Mouse (Mus musculus) hindbrain, embryonic 15.5 days (tissue): ENCODE measurements around the gene Igf1r. TPM values are rescaled to one million over a fixed set of nuclear protein-coding genes. Genes with fewer than 3 reads are reported as not detected.

Experiments
- ATAC-seq: fragments of 200-750 bp; cut with Nextera tagmentation; 2 replicates; pipeline ENCODE4 v1.8.0; 2017; ENCODE audit warnings: low read depth, moderate number of reproducible peaks, moderate TSS enrichment; ENCODE audit not compliant: low FRiP score
- H3K27ac ChIP-seq: fragments of 300-500 bp; sonication (generic); replicated peaks from 2 replicates; pipeline ENCODE4 v1.5.1; 2015; ENCODE audit warnings: mild to moderate bottlenecking, inconsistent platforms
- H3K27me3 ChIP-seq: fragments of 300-500 bp; sonication (generic); 2 replicates; pipeline ENCODE4 v1.6.1; 2015; ENCODE audit warnings: control low read depth, inconsistent platforms
- H3K36me3 ChIP-seq: fragments of 300-500 bp; sonication (generic); 2 replicates; pipeline ENCODE4 v1.6.1; 2015; ENCODE audit warnings: control low read depth, inconsistent platforms
- H3K4me1 ChIP-seq: fragments of 300-500 bp; sonication (generic); replicated peaks from 2 replicates; pipeline ENCODE4 v1.6.1; 2015; ENCODE audit warnings: control low read depth, inconsistent platforms
- H3K4me2 ChIP-seq: fragments of 300-500 bp; sonication (generic); 2 replicates; pipeline ENCODE4 v1.6.1; 2015; ENCODE audit warnings: moderate library complexity, mild to moderate bottlenecking, inconsistent platforms
- H3K4me3 ChIP-seq: fragments of 300-500 bp; sonication (generic); 2 replicates; pipeline ENCODE4 v1.5.1; 2015; ENCODE audit warnings: mild to moderate bottlenecking, inconsistent platforms
- H3K9ac ChIP-seq: fragments of 300-500 bp; sonication (generic); 2 replicates; pipeline ENCODE4 v1.6.1; 2015; ENCODE audit warnings: inconsistent platforms
- H3K9me3 ChIP-seq: fragments of 300-500 bp; sonication (generic); 2 replicates; pipeline ENCODE4 v1.6.1; 2016; ENCODE audit warnings: control low read depth, inconsistent platforms
- WGBS: fragments of 180-500 bp; shearing (Covaris S2); methylation state at CpG from one replicate; pipeline ENCODE4 v1.1.7; 2015; 5-methylcytosine and 5-hydroxymethylcytosine counted together
- polyA plus RNA-seq: library from polyadenylated mRNA; unstranded; fragments of >200 nt; fragmentation: Nextera tagmentation; extraction: Ambion mirVana; gene quantifications from 2 replicates; pipeline ENCODE4 v1.2.1, GENCODE M21; 2015

The Igf1r gene
- polyA plus RNA-seq, 1 experiment from 2014 or later, result 22.8 TPM

DNA sequence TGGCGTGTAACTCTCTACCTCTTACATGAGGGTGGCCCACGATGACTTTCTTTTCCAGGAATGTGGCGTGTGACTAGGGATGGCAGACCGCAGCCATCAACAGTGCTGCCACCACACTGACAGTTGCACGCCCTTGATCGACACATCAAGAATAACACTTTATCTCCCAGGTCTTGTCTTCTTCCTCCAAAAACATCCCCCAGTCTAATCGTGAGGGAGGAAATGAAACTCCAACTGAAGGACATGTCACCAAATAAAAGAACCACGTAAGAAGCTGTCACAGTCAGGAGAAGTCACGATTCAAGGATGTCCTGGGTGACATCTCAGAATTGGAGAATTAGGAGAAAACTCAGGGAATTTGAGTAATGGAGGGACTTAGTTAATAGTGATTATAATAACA, 8.8 kb upstream of the Igf1r start:
- Histone ChIP-seq H3K9ac (no peak overlapping the region), H3K36me3 (no peaks in the 10 kb centered on the region), H3K4me1 (no peaks in the 10 kb centered on the region), H3K4me3 (no peak overlapping the region), H3K9me3 (no peaks in the 10 kb centered on the region), H3K27me3 (no peaks in the 10 kb centered on the region), H3K4me2 (no peak overlapping the region), H3K27ac (no peak overlapping the region)
- ATAC-seq, result no peak
- WGBS, result 88% methylated on average over 9 of the region's 9 CpGs

DNA sequence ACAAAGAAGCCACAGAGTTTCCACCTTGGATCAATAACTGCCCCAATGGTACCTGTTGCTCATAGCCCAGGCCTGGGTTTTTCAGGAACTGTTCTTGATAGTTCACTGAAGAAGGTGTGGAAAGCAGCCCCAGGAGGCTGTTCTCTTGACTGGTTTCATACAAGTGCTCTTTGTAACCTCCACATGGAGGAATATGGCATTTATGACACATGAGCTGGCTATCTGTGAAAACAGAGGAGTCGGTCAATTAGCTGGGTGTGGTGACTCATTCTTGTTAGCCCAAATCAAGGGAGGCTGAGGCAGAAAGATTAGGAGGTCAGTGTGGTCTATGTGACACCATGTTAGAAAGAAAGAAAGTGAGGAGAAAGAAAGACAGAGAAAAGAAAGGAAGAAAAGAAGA, 5.7 kb upstream of the Igf1r start:
- no peak overlapping the region for H3K4me3 ChIP-seq
- H3K36me3 ChIP-seq, result no peaks in the 10 kb centered on the region
- no peak for ATAC-seq
- H3K9ac ChIP-seq, result no peak overlapping the region
- 80% methylated on average over 1 of the region's 1 CpGs for WGBS
- H3K9me3 ChIP-seq, result no peaks in the 10 kb centered on the region
- no peak overlapping the region for H3K27ac ChIP-seq
- H3K4me2 ChIP-seq, result no peak overlapping the region
- no peaks in the 10 kb centered on the region for H3K4me1 ChIP-seq
- H3K27me3 ChIP-seq, result no peaks in the 10 kb centered on the region

DNA sequence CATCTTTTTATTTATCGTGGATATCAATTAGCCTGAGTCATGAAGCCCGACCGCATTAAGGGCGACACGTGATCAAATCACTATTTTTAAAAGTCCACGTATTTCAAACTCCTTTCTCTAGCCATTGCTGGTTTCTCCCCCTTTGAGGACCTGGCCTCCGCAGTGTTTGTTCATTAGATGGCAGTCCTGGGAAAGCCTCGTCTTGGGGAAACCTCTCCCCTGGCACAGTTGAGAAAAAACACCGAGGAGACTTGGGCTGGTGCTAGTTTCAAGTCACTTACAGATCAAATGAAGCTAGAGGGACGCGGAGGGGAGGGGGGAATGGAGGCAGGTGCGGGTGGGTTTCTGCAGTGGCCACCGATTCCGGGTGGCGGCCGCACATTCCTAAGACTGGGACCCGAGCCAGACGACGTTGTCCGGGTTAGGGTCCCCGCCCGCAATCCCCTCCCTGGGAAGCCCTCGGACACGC, 2.2 kb upstream of the Igf1r start:
- H3K27ac ChIP-seq, result peak overlapping the region; percentile 100
- WGBS, result 0% methylated on average over 24 of the region's 24 CpGs
- peak overlapping the region; percentile 78 for H3K4me3 ChIP-seq
- H3K36me3 ChIP-seq, result no peaks in the 10 kb centered on the region
- H3K27me3 ChIP-seq, result no peaks in the 10 kb centered on the region
- ATAC-seq, result no peak; the same call in 1 of the 2 replicates
- H3K4me2 ChIP-seq, result peak overlapping the region; percentile 84
- H3K4me1 ChIP-seq, result peaks cover 23% of the 10 kb centered on the region
- peak overlapping the region; percentile 70 for H3K9ac ChIP-seq
- H3K9me3 ChIP-seq, result no peaks in the 10 kb centered on the region

DNA sequence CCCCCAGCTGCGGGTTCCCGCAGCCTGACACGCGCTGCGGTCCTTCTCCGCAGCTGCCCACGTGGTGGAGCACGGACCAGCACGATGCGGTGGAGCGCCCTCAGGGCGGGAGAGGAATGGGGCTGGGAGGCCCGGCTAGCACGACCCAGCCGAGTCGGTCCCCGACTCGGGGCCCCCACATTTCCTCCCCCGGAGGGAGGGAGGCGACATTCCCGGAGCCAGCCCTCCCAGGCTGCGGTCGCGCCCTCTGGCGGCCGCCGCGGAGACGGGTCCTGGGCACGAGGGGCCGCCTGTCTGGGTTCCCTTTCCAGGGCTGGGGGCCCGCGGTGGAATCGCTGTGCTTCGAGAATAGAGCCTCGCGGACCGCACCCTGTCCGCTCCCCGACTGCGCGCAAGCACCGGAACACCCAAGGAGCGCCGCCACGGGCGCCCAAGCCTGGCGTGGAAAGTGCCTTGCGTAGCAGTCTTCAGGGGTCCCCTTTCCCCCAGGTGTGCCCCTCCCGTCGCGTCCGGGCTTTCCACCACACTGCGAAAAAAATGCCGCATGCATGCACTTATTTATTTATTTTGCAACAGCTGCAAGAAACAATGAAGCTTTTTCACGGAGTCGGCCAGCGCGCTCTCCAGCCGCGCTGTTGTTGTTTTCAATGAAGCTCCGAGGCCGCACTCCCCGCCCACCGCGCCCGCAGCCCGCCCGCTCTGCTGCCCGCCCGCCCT, 1.7 kb upstream of the Igf1r start:
- peaks cover 29% of the 10 kb centered on the region for H3K4me1 ChIP-seq
- peak overlapping the region; percentile 78 for H3K4me3 ChIP-seq
- H3K9me3 ChIP-seq, result no peaks in the 10 kb centered on the region
- ATAC-seq, result peak; percentile 85
- H3K4me2 ChIP-seq, result peak overlapping the region; percentile 84
- 1% methylated on average over 66 of the region's 71 CpGs for WGBS
- H3K27ac ChIP-seq, result peak overlapping the region; percentile 100
- H3K36me3 ChIP-seq, result no peaks in the 10 kb centered on the region
- H3K27me3 ChIP-seq, result no peaks in the 10 kb centered on the region
- peak overlapping the region; percentile 70 for H3K9ac ChIP-seq

DNA sequence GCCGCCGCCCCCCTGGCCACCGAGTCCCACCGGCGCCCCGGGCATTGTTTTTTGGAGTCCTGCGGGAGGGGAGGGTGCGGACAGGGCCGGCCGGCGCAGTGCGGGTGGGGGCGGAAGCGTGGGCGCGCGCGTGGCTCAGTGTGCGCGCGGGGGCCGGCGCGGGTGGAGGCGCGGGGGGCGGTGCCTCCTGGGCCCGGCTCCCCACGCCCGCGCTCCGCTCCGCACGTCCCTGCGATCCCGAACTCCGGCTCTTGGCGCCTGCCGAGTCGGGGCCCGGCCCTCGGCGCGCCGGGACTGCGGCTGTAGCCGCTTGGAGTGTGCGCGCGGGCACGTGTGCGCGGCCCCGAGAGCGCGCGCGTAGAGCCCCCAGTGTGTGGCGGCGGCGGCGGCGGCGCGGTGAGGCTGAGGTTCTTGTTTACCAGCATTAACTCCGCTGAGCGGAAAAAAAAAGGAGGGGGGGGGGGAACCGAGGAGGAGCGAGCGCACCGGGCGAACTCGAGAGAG, 1.0 kb upstream of the Igf1r start:
- under 1% methylated on average over 56 of the region's 73 CpGs for WGBS

DNA sequence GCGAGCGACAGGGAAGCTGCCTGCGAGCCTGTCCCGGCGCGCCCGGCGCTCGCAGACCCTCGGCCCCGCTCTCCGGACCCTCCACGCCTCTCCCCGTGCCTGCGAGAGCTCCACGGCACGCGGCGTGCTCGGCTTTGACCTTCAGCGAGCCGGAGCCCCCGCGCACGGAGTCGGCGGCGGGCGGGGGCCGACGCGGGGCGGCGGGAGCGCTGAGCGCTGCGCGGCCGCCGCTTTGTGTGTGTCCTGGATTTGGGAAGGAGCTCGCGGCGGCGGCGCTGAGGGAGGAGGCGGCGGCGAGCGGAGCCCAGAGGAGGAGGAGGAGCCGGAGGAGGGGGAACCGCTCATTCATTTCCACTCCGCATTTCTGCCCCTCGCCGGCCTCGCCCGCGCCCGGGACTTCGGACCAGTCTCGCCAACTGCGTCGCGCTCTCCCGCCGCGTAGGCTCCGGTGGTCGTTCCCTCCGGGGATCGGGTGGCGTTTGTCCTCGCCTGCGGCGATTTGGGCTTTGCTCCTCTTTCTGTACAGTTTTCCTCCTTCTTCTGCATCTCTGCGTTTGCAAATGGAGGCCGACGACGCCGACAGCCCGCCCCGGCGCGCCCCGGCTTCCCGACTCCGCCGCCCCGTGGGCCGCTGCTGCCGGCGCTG, 468 bp upstream of the Igf1r start:
- Histone ChIP-seq H3K4me1 (peaks cover 39% of the 10 kb centered on the region), H3K4me3 (peak overlapping the region; percentile 78), H3K4me2 (peak overlapping the region; percentile 84), H3K27ac (peak overlapping the region; percentile 100), H3K27me3 (no peaks in the 10 kb centered on the region), H3K9me3 (no peaks in the 10 kb centered on the region), H3K36me3 (no peaks in the 10 kb centered on the region), H3K9ac (peak overlapping the region; percentile 96)
- WGBS, result under 1% methylated on average over 81 of the region's 91 CpGs
- peak; percentile 23 for ATAC-seq

More for the DNA sequence above, 1.0 kb upstream of the Igf1r start:
- H3K9me3 ChIP-seq, result no peaks in the 10 kb centered on the region
- peaks cover 35% of the 10 kb centered on the region for H3K4me1 ChIP-seq
- peak overlapping the region; percentile 100 for H3K27ac ChIP-seq
- H3K27me3 ChIP-seq, result no peaks in the 10 kb centered on the region
- H3K9ac ChIP-seq, result peak overlapping the region; percentile 96
- ATAC-seq, result peak; percentile 80
- peak overlapping the region; percentile 84 for H3K4me2 ChIP-seq
- H3K4me3 ChIP-seq, result peak overlapping the region; percentile 78
- H3K36me3 ChIP-seq, result no peaks in the 10 kb centered on the region

DNA sequence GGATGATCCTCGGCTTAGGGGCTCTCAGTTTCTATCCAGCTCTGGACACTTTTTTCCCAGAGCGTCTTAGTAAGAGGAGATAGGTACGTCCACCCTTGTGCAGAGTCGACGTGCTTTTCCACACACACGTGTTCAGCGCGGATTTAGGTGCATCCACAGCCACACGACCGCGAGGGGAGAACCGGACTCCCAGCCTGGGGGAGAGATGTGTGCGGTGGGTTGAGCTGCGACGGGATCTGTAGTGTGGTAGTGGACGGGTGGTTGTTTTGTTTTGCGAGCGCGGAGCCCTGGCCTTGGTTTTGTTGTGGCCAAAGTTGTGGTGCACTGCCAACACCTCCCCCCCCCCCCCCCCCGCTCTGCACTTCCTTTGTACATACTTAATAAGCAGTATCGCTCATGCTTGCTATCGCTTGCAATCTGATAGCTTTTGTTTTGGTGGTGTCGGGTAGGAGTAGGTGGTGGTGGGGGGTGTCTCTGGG, 1.2 kb downstream of the Igf1r start:
- no peaks in the 10 kb centered on the region for H3K27me3 ChIP-seq
- H3K36me3 ChIP-seq, result no peaks in the 10 kb centered on the region
- H3K4me3 ChIP-seq, result peak overlapping the region; percentile 78
- H3K9ac ChIP-seq, result peak overlapping the region; percentile 96
- ATAC-seq, result no peak
- no peaks in the 10 kb centered on the region for H3K9me3 ChIP-seq
- H3K4me2 ChIP-seq, result peak overlapping the region; percentile 84
- H3K27ac ChIP-seq, result peak overlapping the region; percentile 4; the same call in 1 of the 2 replicates
- H3K4me1 ChIP-seq, result peaks cover 50% of the 10 kb centered on the region
- 0% methylated on average over 22 of the region's 23 CpGs for WGBS

DNA sequence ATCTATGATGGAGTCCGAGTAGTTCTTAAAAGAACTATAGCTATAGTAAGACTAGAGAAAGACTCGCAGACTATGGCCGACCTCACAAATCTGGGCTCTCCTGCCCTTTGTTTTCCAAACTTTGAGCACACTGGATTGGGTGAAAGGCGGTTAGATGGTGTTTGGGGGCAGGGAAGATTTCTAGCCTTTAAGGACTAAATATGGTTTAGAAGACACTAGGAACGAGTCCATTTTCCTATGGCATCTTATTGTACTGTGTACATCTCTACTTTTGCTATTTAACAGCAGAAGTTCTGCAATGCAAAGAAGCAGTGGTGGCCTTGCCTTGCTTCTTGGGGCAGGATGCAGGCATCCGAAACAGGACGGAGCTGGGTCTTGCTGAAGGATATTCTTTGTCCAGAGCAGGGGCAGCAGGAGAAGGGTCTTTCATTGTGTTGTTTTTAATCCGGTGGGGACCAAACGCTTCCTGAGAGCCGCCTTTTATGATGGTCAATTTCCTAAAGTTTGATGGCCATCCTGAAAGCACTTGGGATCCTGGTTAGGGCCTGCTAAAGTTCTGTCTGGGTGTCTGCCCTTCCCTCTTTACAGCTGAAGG, 2.1 kb downstream of the Igf1r start:
- Histone ChIP-seq H3K36me3 (no peaks in the 10 kb centered on the region), H3K9me3 (no peaks in the 10 kb centered on the region), H3K27ac (peak overlapping the region; percentile 8; the same call in 1 of the 2 replicates), H3K9ac (peak overlapping the region; percentile 96), H3K27me3 (no peaks in the 10 kb centered on the region), H3K4me1 (peaks cover 50% of the 10 kb centered on the region), H3K4me2 (peak overlapping the region; percentile 84), H3K4me3 (peak overlapping the region; percentile 78)
- WGBS, result 2% methylated on average over 10 of the region's 10 CpGs
- ATAC-seq, result no peak

DNA sequence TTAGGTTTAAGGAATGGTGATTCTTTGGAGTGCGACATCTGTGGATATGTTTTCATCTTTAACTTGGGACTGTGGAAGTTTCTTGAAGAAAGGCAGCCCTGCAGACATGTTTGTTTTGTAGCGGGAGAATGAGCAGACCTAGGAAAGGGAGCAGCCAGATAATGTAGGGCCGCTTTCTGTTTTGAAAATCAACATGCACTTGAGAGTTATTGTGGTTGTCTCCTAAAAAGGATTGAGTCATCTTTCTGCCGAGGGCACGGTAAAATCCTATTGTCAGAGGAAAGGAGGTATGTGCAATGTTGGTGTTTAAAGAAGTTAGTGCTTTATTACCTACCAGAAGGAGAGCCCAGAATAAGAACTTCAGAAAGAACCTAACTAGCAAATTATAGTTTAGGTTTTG, 2.6 kb downstream of the Igf1r start:
- Histone ChIP-seq H3K9ac (peak overlapping the region; percentile 96), H3K4me2 (peak overlapping the region; percentile 84), H3K4me3 (peak overlapping the region; percentile 78), H3K4me1 (peaks cover 50% of the 10 kb centered on the region), H3K27ac (0 out of 2 replicates have a peak overlapping the region, but pooled peaks have one; percentile 8), H3K27me3 (no peaks in the 10 kb centered on the region), H3K9me3 (no peaks in the 10 kb centered on the region), H3K36me3 (no peaks in the 10 kb centered on the region)
- no peak for ATAC-seq
- 25% methylated on average over 5 of the region's 5 CpGs for WGBS

DNA sequence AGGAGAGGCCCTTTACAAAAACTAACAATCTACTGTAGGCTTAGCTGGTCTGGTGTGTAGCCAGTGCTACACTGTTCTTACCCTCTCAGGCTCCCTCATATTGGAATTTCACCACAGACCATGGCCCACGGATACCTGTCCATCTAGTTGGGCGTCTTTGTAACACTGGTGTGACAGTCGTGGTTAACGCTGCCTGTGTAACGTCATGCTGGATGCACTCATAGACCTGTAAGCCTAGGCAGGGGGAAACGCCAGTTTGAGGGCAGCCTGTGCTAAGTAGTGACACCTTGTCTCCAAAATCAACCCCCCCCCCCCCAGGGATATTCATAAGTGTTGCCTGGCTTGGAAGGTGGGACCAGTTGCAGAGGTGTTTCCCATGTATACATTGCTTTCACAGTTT, 4.7 kb downstream of the Igf1r start:
- ATAC-seq, result no peak
- 81% methylated on average over 6 of the region's 6 CpGs for WGBS
- H3K27ac ChIP-seq, result no peak overlapping the region
- no peaks in the 10 kb centered on the region for H3K9me3 ChIP-seq
- H3K9ac ChIP-seq, result no peak overlapping the region
- peaks cover 50% of the 10 kb centered on the region for H3K4me1 ChIP-seq
- H3K36me3 ChIP-seq, result no peaks in the 10 kb centered on the region
- H3K27me3 ChIP-seq, result no peaks in the 10 kb centered on the region
- no peak overlapping the region for H3K4me3 ChIP-seq
- no peak overlapping the region for H3K4me2 ChIP-seq

DNA sequence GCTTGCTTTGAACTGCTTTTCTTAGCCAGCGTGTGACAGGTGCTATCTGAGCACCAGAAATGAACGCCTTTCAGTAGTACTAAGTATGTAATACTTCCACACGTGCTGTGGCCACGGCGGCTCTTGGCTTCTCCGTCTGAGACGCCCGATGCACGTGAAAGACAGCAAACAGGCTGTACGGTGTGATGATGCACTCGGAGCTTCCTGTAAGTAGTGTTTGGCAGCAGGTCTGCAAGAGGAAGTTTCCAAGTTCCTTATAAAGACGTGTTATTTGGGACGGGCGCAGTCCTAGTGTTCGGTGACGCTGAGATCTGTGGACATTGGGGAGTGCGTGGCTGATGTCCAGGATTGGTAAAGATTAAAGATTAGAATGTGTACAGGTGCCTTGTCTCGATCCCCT, 5.4 kb downstream of the Igf1r start:
- Histone ChIP-seq H3K36me3 (no peaks in the 10 kb centered on the region), H3K27me3 (no peaks in the 10 kb centered on the region), H3K4me1 (peaks cover 50% of the 10 kb centered on the region), H3K27ac (no peak overlapping the region), H3K4me3 (no peak overlapping the region), H3K4me2 (no peak overlapping the region), H3K9ac (no peak overlapping the region), H3K9me3 (no peaks in the 10 kb centered on the region)
- 75% methylated on average over 18 of the region's 18 CpGs for WGBS
- ATAC-seq, result no peak

DNA sequence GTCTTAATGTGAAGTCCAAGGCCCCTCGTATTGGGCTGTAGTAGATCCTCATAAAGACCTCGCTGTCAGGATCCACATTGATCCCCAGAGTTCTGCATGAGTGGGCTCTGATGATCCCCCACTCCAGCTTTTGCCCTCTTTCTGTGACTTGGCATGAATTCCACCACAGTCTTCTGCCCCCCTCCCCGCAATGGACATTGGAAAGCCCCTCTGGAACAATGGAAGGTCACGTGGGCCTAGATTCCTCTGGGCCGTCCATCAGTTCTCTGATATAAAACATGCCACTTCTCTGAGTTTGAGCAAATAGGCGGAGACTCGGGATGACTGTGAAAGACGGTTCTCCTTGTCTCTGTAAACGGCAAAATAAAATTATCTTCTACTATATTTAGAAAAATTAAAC, 8.1 kb downstream of the Igf1r start:
- H3K9me3 ChIP-seq, result no peaks in the 10 kb centered on the region
- H3K4me1 ChIP-seq, result peaks cover 24% of the 10 kb centered on the region
- H3K27me3 ChIP-seq, result no peaks in the 10 kb centered on the region
- no peak overlapping the region for H3K27ac ChIP-seq
- WGBS, result 28% methylated on average over 9 of the region's 9 CpGs
- no peak overlapping the region for H3K9ac ChIP-seq
- no peak for ATAC-seq
- H3K36me3 ChIP-seq, result no peaks in the 10 kb centered on the region
- no peak overlapping the region for H3K4me2 ChIP-seq
- H3K4me3 ChIP-seq, result no peak overlapping the region
